Mouse (Mus musculus) myocyte (in vitro differentiated cells): Measurements from ENCODE around the gene Dnaaf2. TPM values are rescaled to one million over a fixed set of nuclear protein-coding genes. Genes with fewer than 3 reads are reported as not detected.
"Not testable (repeated sequence)": the region's sequence is repeated elsewhere in the genome, so short reads cannot be mapped to it uniquely, and the experiment has no call there.

Experiments used
- H3K27me3 ChIP-seq: one replicate; pipeline ENCODE4 v1.6.1; 2011; ENCODE audit not compliant: control insufficient read depth, insufficient read depth, insufficient read length
- H3K36me3 ChIP-seq: one replicate; pipeline ENCODE4 v1.6.1; 2011; ENCODE audit not compliant: control insufficient read depth, insufficient read depth
- H3K4me2 ChIP-seq: one replicate; pipeline ENCODE4 v1.6.1; 2011; ENCODE audit warnings: low read depth, control low read depth
- H3K4me3 ChIP-seq: one replicate; pipeline ENCODE4 v1.5.1; 2011; ENCODE audit warnings: mild to moderate bottlenecking, control low read depth, moderate library complexity
- H3K79me2 ChIP-seq: one replicate; pipeline ENCODE4 v1.6.1; 2011; ENCODE audit not compliant: control insufficient read depth, insufficient read depth
- H3ac ChIP-seq: one replicate; pipeline ENCODE4 v1.6.1; 2011; ENCODE audit not compliant: control insufficient read depth, insufficient read length
- CEBPB ChIP-seq: IDR thresholded peaks from 2 replicates; pipeline ENCODE4 v1.6.1; 2011; ENCODE audit warnings: mild to moderate bottlenecking, moderate library complexity; ENCODE audit not compliant: poor library complexity, insufficient read depth, severe bottlenecking
- E2F4 ChIP-seq: IDR thresholded peaks from one replicate; pipeline ENCODE4 v1.6.1; 2011; ENCODE audit warnings: mild to moderate bottlenecking, control low read depth, moderate library complexity; ENCODE audit not compliant: insufficient read depth
- MAX ChIP-seq: IDR thresholded peaks from one replicate; pipeline ENCODE4 v1.6.1; 2011; ENCODE audit warnings: low read depth, mild to moderate bottlenecking, control low read depth
- MYOD1 ChIP-seq, 3 experiments: IDR thresholded peaks; one replicate each; pipeline ENCODE4 v1.6.1; 2011; ENCODE audit warnings: control low read depth in 2 of 3, low read depth in 2 of 3, mild to moderate bottlenecking in 2 of 3, moderate library complexity in 1 of 3; ENCODE audit not compliant: insufficient read length in 2 of 3, control insufficient read depth in 1 of 3
- MYOG ChIP-seq, 3 experiments: IDR thresholded peaks; one replicate each; pipeline ENCODE4 v1.6.1; 2011; ENCODE audit warnings: control low read depth in 2 of 3, low read depth in 2 of 3, mild to moderate bottlenecking in 2 of 3; ENCODE audit not compliant: insufficient read length in 2 of 3, control insufficient read depth in 1 of 3, insufficient read depth in 1 of 3
- POLR2A ChIP-seq: IDR thresholded peaks from one replicate; pipeline ENCODE4 v1.6.1; 2011; ENCODE audit warnings: low read depth, mild to moderate bottlenecking, control low read depth, moderate library complexity; ENCODE audit not compliant: insufficient read length
- POLR2AphosphoS2 ChIP-seq: IDR thresholded peaks from one replicate; pipeline ENCODE4 v1.6.1; 2011; ENCODE audit warnings: low read depth, control low read depth; ENCODE audit not compliant: insufficient read length
- REST ChIP-seq: IDR thresholded peaks from one replicate; pipeline ENCODE4 v1.6.1; 2011; ENCODE audit warnings: mild to moderate bottlenecking, control low read depth, moderate library complexity; ENCODE audit not compliant: insufficient read depth, insufficient read length
- SRF ChIP-seq: IDR thresholded peaks from one replicate; pipeline ENCODE4 v1.6.1; 2011; ENCODE audit warnings: low read depth; ENCODE audit not compliant: control insufficient read depth, insufficient read length
- TCF12 ChIP-seq: IDR thresholded peaks from one replicate; pipeline ENCODE4 v1.6.1; 2011; ENCODE audit warnings: mild to moderate bottlenecking, control low read depth; ENCODE audit not compliant: poor library complexity, insufficient read depth, severe bottlenecking
- TCF3 ChIP-seq: IDR thresholded peaks from one replicate; pipeline ENCODE4 v1.6.1; 2011; ENCODE audit warnings: low read depth, control low read depth; ENCODE audit not compliant: insufficient read length
- USF1 ChIP-seq: IDR thresholded peaks from one replicate; pipeline ENCODE4 v1.6.1; 2011; ENCODE audit warnings: low read depth, mild to moderate bottlenecking, control low read depth, moderate library complexity
- polyA plus RNA-seq: library from polyadenylated mRNA; unstranded; fragments of >200 nt; fragmentation: generic; extraction: Trizol; gene quantifications from one replicate; pipeline ENCODE4 v1.2.1, GENCODE M21; 2012; ENCODE audit warnings: missing spikeins

The Dnaaf2 gene
- polyA plus RNA-seq, 1 experiment = 2.6 TPM

DNA sequence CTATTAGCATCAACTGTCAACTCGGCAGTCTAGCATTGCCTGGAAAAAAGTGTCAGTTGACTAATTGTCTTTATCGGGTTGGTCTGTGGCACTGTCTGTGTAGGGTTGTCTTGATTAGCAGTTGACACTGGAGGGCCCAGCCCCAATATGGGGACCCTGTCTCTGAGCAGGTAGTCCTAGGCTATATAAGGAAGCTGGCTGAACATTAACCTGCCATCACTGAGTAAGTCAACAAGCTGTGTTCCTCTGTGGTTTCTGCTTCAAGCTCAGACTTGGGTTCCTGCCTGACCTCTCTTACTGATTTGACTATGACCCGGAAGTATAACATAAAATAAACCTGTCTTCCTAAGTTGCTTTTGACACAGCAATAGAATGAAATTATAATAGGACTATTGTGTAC is 22.3 kb downstream of the Dnaaf2 start:
- Histone ChIP-seq H3K4me3 (no peak overlapping the region), H3K79me2 (no peaks in the 10 kb centered on the region), H3K4me2 (no peak overlapping the region), H3ac (no peak overlapping the region), H3K36me3 (no peaks in the 10 kb centered on the region), H3K27me3 (no peaks in the 10 kb centered on the region)
- no peak for TF ChIP-seq USF1
- no peak for TF ChIP-seq MYOD1 (IDR thresholded peaks at IDR 0.05; ENCODE audit: control insufficient read depth in 1 of 3, insufficient read length in 2 of 3, low read depth in 2 of 3)
- no peak for TF ChIP-seq MAX
- TF ChIP-seq POLR2A = no peak
- no peak for TF ChIP-seq E2F4
- no peak for TF ChIP-seq POLR2AphosphoS2
- TF ChIP-seq CEBPB = no peak
- TF ChIP-seq TCF12 = no peak
- no peak for TF ChIP-seq TCF3
- TF ChIP-seq SRF = no peak
- no peak for TF ChIP-seq REST
- no peak for TF ChIP-seq MYOG (IDR thresholded peaks at IDR 0.05; ENCODE audit: control insufficient read depth in 1 of 3, insufficient read depth in 1 of 3, insufficient read length in 2 of 3, low read depth in 2 of 3)

DNA sequence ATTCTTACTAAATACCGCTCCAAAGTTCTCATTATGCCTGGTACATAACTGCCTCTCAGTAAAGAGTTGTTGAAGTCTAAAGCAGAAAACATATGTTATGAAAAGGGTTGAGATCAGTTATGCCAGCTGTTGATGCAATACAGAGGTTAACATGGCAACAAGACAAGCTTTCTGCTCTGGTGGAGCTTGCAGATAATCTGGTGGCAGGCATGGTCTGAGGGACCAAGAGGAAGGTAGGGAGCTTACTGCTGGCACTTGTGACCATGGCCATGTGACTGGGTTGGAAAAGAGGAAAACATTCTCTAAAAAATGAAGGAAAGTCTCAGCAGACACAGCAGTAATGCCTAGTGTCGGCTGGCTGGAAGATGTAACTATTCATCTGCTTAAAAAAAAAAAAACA is 26.9 kb downstream of the Dnaaf2 start:
- Histone ChIP-seq H3ac (no peak overlapping the region), H3K4me2 (no peak overlapping the region), H3K36me3 (no peaks in the 10 kb centered on the region), H3K79me2 (peaks cover 5% of the 10 kb centered on the region), H3K27me3 (no peaks in the 10 kb centered on the region), H3K4me3 (no peak overlapping the region)
- no peak for TF ChIP-seq E2F4
- no peak for TF ChIP-seq CEBPB
- no peak for TF ChIP-seq MAX
- no peak for TF ChIP-seq MYOD1 (IDR thresholded peaks at IDR 0.05; ENCODE audit: control insufficient read depth in 1 of 3, insufficient read length in 2 of 3, low read depth in 2 of 3)
- TF ChIP-seq REST = no peak
- TF ChIP-seq POLR2A = no peak
- TF ChIP-seq POLR2AphosphoS2 = no peak
- TF ChIP-seq TCF3 = no peak
- no peak for TF ChIP-seq SRF
- TF ChIP-seq MYOG (IDR thresholded peaks at IDR 0.05; ENCODE audit: control insufficient read depth in 1 of 3, insufficient read depth in 1 of 3, insufficient read length in 2 of 3, low read depth in 2 of 3) = no peak
- TF ChIP-seq USF1 = no peak
- TF ChIP-seq TCF12 = no peak

DNA sequence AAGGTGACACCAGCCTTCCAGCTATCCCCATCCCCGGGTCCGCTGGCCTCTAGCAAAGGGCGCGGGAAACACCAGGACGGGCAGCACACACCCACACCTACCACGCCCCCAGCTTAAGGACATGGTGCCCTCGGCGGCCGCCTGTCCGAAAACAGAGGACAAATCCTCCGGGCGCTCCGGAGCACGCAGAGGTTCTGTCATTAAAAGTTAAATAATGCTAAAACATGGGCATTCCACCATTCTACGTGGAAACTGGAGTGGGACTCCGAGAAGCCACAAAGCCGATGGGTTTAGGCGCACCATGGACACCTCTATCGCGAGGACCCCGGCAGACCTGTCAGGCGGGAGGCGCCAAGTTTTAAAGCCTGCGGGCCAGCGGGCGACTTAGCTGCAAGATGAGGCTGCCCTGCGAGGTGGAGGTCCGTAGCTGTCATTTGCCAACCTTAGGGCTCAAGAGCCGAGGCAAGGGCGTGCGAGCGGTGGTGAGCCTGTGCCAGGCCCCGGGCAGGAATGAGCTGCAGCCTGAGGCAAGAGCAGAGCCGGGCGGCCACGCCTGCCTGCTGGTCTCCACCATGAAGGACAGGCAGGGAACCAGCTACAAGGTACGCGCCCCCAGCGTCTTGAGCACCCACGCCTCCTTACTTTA is 29.6 kb downstream of the Dnaaf2 start, which contains the start of gene Lrr1:
TSS of gene Lrr1 (plus strand) at position 354 of the 646 bp plus-strand sequence.
- Histone ChIP-seq H3K79me2 (peaks cover 5% of the 10 kb centered on the region), H3K4me2 (peak within 1 kb of the TSS; percentile 93), H3ac (peak within 1 kb of the TSS; percentile 51), H3K4me3 (peak within 1 kb of the TSS; percentile 86), H3K36me3 (no peaks in the 10 kb centered on the region), H3K27me3 (no peaks in the 10 kb centered on the region)
- TF ChIP-seq E2F4 (peak; percentile 100), CEBPB (no peak), MYOD1 (IDR thresholded peaks at IDR 0.05; ENCODE audit: control insufficient read depth in 1 of 3, insufficient read length in 2 of 3, low read depth in 2 of 3) (peak in 1 of 3 experiments; percentile 3), MYOG (IDR thresholded peaks at IDR 0.05; ENCODE audit: control insufficient read depth in 1 of 3, insufficient read depth in 1 of 3, insufficient read length in 2 of 3, low read depth in 2 of 3) (peak in 1 of 3 experiments; percentile 13), REST (no peak), MAX (peak; percentile 97), POLR2A (peak; percentile 59), POLR2AphosphoS2 (peak; percentile 36), USF1 (no peak)

DNA sequence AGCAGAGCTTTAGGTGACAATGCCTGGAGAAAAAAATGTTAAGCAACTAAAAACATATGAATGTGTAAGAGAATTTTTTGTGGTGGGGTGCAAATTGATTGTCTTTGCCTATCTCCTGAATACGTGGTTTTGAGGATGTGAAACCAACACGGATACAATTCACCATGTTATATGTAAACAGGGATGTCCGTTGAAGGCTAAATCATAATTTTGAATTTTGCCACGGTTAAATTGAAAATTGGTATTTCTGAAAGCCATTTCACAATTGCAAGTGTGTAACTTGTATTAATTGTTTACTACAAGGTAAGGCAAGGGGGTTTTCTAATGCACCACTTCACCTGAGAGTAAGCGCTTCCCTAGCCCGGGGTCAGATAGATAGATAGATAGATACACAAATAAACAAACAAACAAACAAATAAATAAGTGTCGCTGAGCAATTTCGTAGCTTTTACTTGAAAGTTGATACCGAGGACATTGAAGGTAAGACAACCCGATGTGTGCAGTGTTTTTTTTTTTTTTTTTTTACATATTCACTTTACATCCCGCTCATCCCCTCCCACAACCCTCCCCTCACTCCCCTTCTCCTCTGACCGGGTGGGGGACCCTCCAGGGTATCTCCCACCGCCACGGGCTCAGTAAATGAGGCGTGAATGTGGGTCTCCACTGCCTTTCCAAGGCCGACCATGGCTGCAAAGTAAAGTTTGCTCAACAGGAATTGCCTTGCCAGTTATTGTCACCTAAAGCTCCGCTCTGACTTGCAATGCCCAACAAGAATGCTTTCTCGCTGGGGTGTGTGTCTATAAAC is 30.4 kb downstream of the Dnaaf2 start:
- Histone ChIP-seq H3K36me3 (no peaks in the 10 kb centered on the region), H3K4me2 (peak overlapping the region; percentile 93), H3K4me3 (peak overlapping the region; percentile 86), H3K79me2 (peaks cover 5% of the 10 kb centered on the region), H3ac (peak overlapping the region; percentile 51), H3K27me3 (no peaks in the 10 kb centered on the region)
- TF ChIP-seq CEBPB (no peak), MYOD1 (IDR thresholded peaks at IDR 0.05; ENCODE audit: control insufficient read depth in 1 of 3, insufficient read length in 2 of 3, low read depth in 2 of 3) (no peak), POLR2AphosphoS2 (no peak), MAX (no peak), SRF (no peak), USF1 (no peak), MYOG (IDR thresholded peaks at IDR 0.05; ENCODE audit: control insufficient read depth in 1 of 3, insufficient read depth in 1 of 3, insufficient read length in 2 of 3, low read depth in 2 of 3) (no peak), TCF12 (no peak), POLR2A (no peak), REST (no peak), TCF3 (no peak)

DNA sequence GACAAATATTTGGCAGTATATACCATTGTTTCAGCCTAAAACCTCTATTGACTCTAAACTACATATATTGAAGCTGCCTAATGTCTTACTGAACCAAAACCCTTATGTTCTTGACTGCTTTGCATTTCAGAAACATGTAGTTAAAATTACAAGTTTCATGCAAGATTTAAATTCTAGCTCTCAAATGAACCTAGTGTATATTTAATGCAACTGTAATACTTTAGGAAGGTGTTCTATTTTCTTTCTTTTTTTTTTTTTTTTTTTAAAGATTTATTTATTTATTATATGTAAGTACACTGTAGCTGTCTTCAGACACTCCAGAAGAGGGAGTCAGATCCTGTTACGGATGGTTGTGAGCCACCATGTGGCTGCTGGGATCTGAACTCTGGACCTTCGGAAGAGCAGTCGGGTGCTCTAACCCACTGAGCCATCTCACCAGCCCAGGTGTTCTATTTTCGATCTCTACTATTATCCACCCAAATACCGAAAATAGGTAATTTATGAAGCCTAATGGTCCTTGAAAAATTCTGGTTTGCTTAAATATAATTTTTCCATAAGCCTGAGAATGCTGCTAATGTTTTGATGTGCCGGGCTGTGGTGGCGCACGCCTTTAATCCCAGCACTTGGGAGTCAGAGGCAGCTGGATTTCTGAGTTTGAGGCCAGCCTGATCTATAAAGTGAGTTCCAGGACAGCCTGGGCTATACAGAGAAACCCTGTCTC is 31.2 kb downstream of the Dnaaf2 start:
- not testable (repeated sequence) for H3K4me3 ChIP-seq

More for the DNA sequence above, 31.2 kb downstream of the Dnaaf2 start:
- not testable (repeated sequence) for H3K27me3 ChIP-seq, H3ac ChIP-seq, H3K79me2 ChIP-seq, H3K4me2 ChIP-seq, H3K36me3 ChIP-seq
